ENCODE assay signal across 9 mouse cellular contexts in the genomic region with DNA sequence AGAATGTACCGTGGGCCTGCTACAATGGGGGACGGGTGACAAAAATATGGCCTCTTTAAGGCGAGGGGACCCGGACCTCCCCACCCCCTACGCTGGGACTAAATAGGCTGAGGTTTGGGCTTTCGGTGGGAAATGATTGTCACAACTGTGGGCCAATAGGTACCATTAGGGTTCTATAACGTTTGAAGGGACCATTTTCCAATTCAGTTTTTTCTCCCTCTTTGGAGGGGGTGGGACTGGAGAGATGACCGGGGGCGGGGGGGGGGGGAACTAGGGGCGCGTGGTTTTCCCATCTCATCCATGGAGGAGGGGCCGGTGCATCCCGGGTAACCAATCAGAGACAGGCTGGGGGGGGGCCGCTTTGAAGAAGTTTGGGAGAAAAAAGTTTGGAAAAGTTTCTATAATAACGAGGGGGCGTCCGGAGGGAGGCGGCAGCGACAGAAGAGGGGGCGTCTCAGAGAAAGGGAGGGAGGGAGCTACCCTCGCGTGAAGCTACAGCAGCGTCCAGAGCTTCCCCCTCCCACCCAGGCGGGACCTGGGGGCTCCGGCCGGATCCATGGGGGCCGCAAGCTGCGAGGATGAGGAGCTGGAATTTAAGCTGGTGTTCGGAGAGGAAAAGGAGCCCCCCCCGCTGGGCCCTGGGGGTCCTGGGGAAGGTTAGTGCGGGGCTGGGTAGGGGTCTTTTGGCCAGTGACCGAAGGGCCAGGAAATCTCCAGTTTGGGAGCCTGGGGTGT. TPM values are rescaled to one million over a fixed set of nuclear protein-coding genes. Genes with fewer than 3 reads are reported as not detected.
DNase-seq lines count a peak whose midpoint lies in the region; ATAC-seq and TF ChIP-seq lines count a peak whose summit lies in the region.
"Had no signal": no experiment of that assay in that cellular context is flagged by ENCODE, and none has a peak within 500 bp of the region (broad histone marks: within the 10 kb centered on the region; RNA-seq: fewer than 3 reads in every experiment).

No protein-coding gene starts in this region.

- no peak for TF ChIP-seq POLR2A in olfactory bulb, adult 2 months (IDR thresholded peaks at IDR 0.05; ENCODE audit: insufficient read depth, low read depth, low read length)

- no peak for ATAC-seq in forebrain, postnatal 0 days
- 0 out of 2 replicates have a peak, but pooled peaks have one; percentile 18 for ATAC-seq in hindbrain, embryonic 14.5 days (ENCODE audit: low FRiP score)
- ATAC-seq in liver, embryonic 15.5 days (ENCODE audit: insufficient read depth) = no peak

- peak; percentile 51 for DNase-seq in adrenal gland, adult 2 months
- peak; percentile 15 for DNase-seq in forebrain, postnatal 0 days
- DNase-seq in hindbrain, embryonic 14.5 days (ENCODE audit: low spot score) = peak; percentile 32
- no peak for DNase-seq in cerebellum, adult 18-20 months
- DNase-seq in frontal cortex, adult 2 months (ENCODE audit: extremely low spot score in 1 of 2, low spot score in 1 of 2) = no peak

- H3K27ac ChIP-seq in forebrain, postnatal 0 days (ENCODE audit: low read depth, low read length) = peak overlapping the region; percentile 57
- H3K27ac ChIP-seq in hindbrain, embryonic 14.5 days = peak overlapping the region; percentile 73
- no peak overlapping the region for H3K27ac ChIP-seq in liver, embryonic 15.5 days (replicated peaks)
- H3K27ac ChIP-seq in olfactory bulb, adult 2 months (ENCODE audit: insufficient read depth, low read depth, low read length) = no peak overlapping the region

- H3K36me3 ChIP-seq in E14TG2a.4 (ENCODE audit: insufficient read depth, low read length) = peaks cover 31% of the 10 kb centered on the region
- no peaks in the 10 kb centered on the region for H3K36me3 ChIP-seq in forebrain, postnatal 0 days (ENCODE audit: insufficient read depth)
- no peaks in the 10 kb centered on the region for H3K36me3 ChIP-seq in hindbrain, embryonic 14.5 days (replicated peaks; ENCODE audit: control insufficient read depth, insufficient read depth)
- H3K36me3 ChIP-seq in liver, embryonic 15.5 days (replicated peaks) = no peaks in the 10 kb centered on the region

- 1% methylated on average over 30 of the region's 32 CpGs for WGBS in forebrain, postnatal 0 days
- WGBS in hindbrain, embryonic 14.5 days = under 1% methylated on average over 32 of the region's 32 CpGs
- WGBS in liver, embryonic 15.5 days (ENCODE audit: insufficient replicate concordance) = 7% methylated on average over 32 of the region's 32 CpGs
- WGBS in olfactory bulb, adult 2 months = 7% methylated on average over 32 of the region's 32 CpGs

- peaks cover 23% of the 10 kb centered on the region for H3K27me3 ChIP-seq in E14TG2a.4 (ENCODE audit: insufficient read depth, low read length)
- no peaks in the 10 kb centered on the region for H3K27me3 ChIP-seq in forebrain, postnatal 0 days (ENCODE audit: insufficient read depth, low read length)
- H3K27me3 ChIP-seq in hindbrain, embryonic 14.5 days (ENCODE audit: control insufficient read depth, insufficient read depth, low read length) = peaks cover 20% of the 10 kb centered on the region
- peaks cover 86% of the 10 kb centered on the region for H3K27me3 ChIP-seq in liver, embryonic 15.5 days

- no peaks in the 10 kb centered on the region for H3K9me3 ChIP-seq in E14TG2a.4 (ENCODE audit: low read length)
- no peaks in the 10 kb centered on the region for H3K9me3 ChIP-seq in forebrain, postnatal 0 days (ENCODE audit: low read length)
- H3K9me3 ChIP-seq in hindbrain, embryonic 14.5 days (ENCODE audit: control insufficient read depth, low read length) = no peaks in the 10 kb centered on the region
- no peaks in the 10 kb centered on the region for H3K9me3 ChIP-seq in liver, embryonic 15.5 days (replicated peaks)
- H3K9me3 ChIP-seq: megakaryocyte, embryonic 14.5 days had no signal

- H3K4me2 ChIP-seq in forebrain, postnatal 0 days (ENCODE audit: low read depth) = peak overlapping the region; percentile 98
- peak overlapping the region; percentile 63 for H3K4me2 ChIP-seq in hindbrain, embryonic 14.5 days (replicated peaks)
- peak overlapping the region; percentile 76 for H3K4me2 ChIP-seq in liver, embryonic 15.5 days

- peak overlapping the region; percentile 55 for H3K9ac ChIP-seq in forebrain, postnatal 0 days
- peak overlapping the region; percentile 60 for H3K9ac ChIP-seq in hindbrain, embryonic 14.5 days
- H3K9ac ChIP-seq in liver, embryonic 15.5 days = no peak overlapping the region

- peaks cover 76% of the 10 kb centered on the region for H3K4me1 ChIP-seq in E14TG2a.4 (replicated peaks; ENCODE audit: low read depth, low read length)
- peaks cover 23% of the 10 kb centered on the region; the same call in 1 of the 2 replicates for H3K4me1 ChIP-seq in forebrain, postnatal 0 days (ENCODE audit: insufficient read depth)
- H3K4me1 ChIP-seq in hindbrain, embryonic 14.5 days (replicated peaks; ENCODE audit: control insufficient read depth, insufficient read depth, low read length) = peaks cover 19% of the 10 kb centered on the region
- peaks cover 23% of the 10 kb centered on the region for H3K4me1 ChIP-seq in liver, embryonic 15.5 days (replicated peaks)
- H3K4me1 ChIP-seq in olfactory bulb, adult 2 months (ENCODE audit: control insufficient read depth, insufficient read depth, low read length) = peaks cover 31% of the 10 kb centered on the region

- TF ChIP-seq CTCF in E14TG2a.4 (conservative IDR thresholded peaks at IDR 0.05; ENCODE audit: low read length) = no peak
- TF ChIP-seq CTCF in forebrain, postnatal 0 days (IDR thresholded peaks at IDR 0.05; ENCODE audit: low read depth) = no peak
- TF ChIP-seq CTCF in olfactory bulb, adult 2 months (IDR thresholded peaks at IDR 0.05; ENCODE audit: insufficient read depth, low read depth, low read length) = 0 out of 2 replicates have a peak, but pooled peaks have one; percentile 3

- H3K4me3 ChIP-seq in E14TG2a.4 (replicated peaks; ENCODE audit: low read length) = peak overlapping the region; percentile 84
- H3K4me3 ChIP-seq in forebrain, postnatal 0 days (ENCODE audit: low read depth, low read length) = peak overlapping the region; percentile 45
- peak overlapping the region; percentile 43 for H3K4me3 ChIP-seq in hindbrain, embryonic 14.5 days (replicated peaks; ENCODE audit: low read length)
- peak overlapping the region; percentile 26 for H3K4me3 ChIP-seq in liver, embryonic 15.5 days (replicated peaks)
- peak overlapping the region; percentile 36 for H3K4me3 ChIP-seq in olfactory bulb, adult 2 months (ENCODE audit: insufficient read depth, low read depth, low read length)

RNA-seq across cellular contexts. Expression of gene Nfatc4, which starts 1.7 kb away (rescaled TPM):
- 10 to 100 TPM; 17.9 to 21.9 TPM for total RNA-seq in adrenal gland, adult 2 months (2021)
- 50.5 and 58.1 TPM in 2 replicates for polyA plus RNA-seq in adrenal gland, adult 2 months (2012; rRNA removed)
- total RNA-seq in forebrain, postnatal 0 days (2014; rRNA removed) = 6.0 and 11.9 TPM in 2 replicates
- 3.2 and 3.9 TPM in 2 replicates for polyA plus RNA-seq in forebrain, postnatal 0 days (2015; fragmentation: Nextera tagmentation; extraction: Ambion mirVana)
- polyA plus RNA-seq in hindbrain, embryonic 14.5 days (2014; fragmentation: Nextera tagmentation; extraction: Ambion mirVana) = 9.4 and 10.1 TPM in 2 replicates
- polyA plus RNA-seq in liver, embryonic 15.5 days (2015; fragmentation: Nextera tagmentation; extraction: Ambion mirVana) = 0.67 and 0.86 TPM in 2 replicates
- not detected in 2 replicates for polyA plus RNA-seq in olfactory bulb, adult 2 months (2012; ENCODE audit: insufficient read depth, insufficient read length, low replicate concordance, missing spikeins)
- 1.5 and 2.7 TPM in 2 replicates for polyA plus RNA-seq in frontal cortex, adult 2 months (2012; rRNA removed)

RNA-seq across cellular contexts. Expression of gene Nynrin, which starts 29.2 kb away (rescaled TPM):
- total RNA-seq in adrenal gland, adult 2 months (2021) = 10 to 100 TPM in 1 of 2 experiments, 1 to 10 TPM in 1; 7.2 to 16.1 TPM
- 5.1 and 5.3 TPM in 2 replicates for polyA plus RNA-seq in adrenal gland, adult 2 months (2012; rRNA removed)
- 24.2 and 28.5 TPM in 2 replicates for total RNA-seq in forebrain, postnatal 0 days (2014; rRNA removed)
- polyA plus RNA-seq in forebrain, postnatal 0 days (2015; fragmentation: Nextera tagmentation; extraction: Ambion mirVana) = 4.4 and 5.5 TPM in 2 replicates
- polyA plus RNA-seq in hindbrain, embryonic 14.5 days (2014; fragmentation: Nextera tagmentation; extraction: Ambion mirVana) = 10.8 and 11.7 TPM in 2 replicates
- polyA plus RNA-seq in liver, embryonic 15.5 days (2015; fragmentation: Nextera tagmentation; extraction: Ambion mirVana) = 2.0 and 2.1 TPM in 2 replicates
- not detected in 2 replicates for polyA plus RNA-seq in olfactory bulb, adult 2 months (2012; ENCODE audit: insufficient read depth, insufficient read length, low replicate concordance, missing spikeins)
- 3.8 and 4.3 TPM in 2 replicates for polyA plus RNA-seq in frontal cortex, adult 2 months (2012; rRNA removed)

RNA-seq across cellular contexts. Expression of gene Ripk3, which starts 36.0 kb away (rescaled TPM):
- 1 to 10 TPM; 3.3 to 3.7 TPM for total RNA-seq in adrenal gland, adult 2 months (2021)
- polyA plus RNA-seq in adrenal gland, adult 2 months (2012; rRNA removed) = 6.2 and 6.4 TPM in 2 replicates
- total RNA-seq in forebrain, postnatal 0 days (2014; rRNA removed) = 0.46 and 0.90 TPM in 2 replicates
- 0.86 and 2.0 TPM in 2 replicates for polyA plus RNA-seq in forebrain, postnatal 0 days (2015; fragmentation: Nextera tagmentation; extraction: Ambion mirVana)
- polyA plus RNA-seq in hindbrain, embryonic 14.5 days (2014; fragmentation: Nextera tagmentation; extraction: Ambion mirVana) = 1.8 and 2.9 TPM in 2 replicates
- 16.9 and 19.7 TPM in 2 replicates for polyA plus RNA-seq in liver, embryonic 15.5 days (2015; fragmentation: Nextera tagmentation; extraction: Ambion mirVana)
- polyA plus RNA-seq in olfactory bulb, adult 2 months (2012; ENCODE audit: insufficient read depth, insufficient read length, low replicate concordance, missing spikeins) = not detected in 2 replicates
- 0.67 and 0.68 TPM in 2 replicates for polyA plus RNA-seq in frontal cortex, adult 2 months (2012; rRNA removed)

RNA-seq across cellular contexts. Expression of gene Adcy4, which starts 40.8 kb away (rescaled TPM):
- total RNA-seq in adrenal gland, adult 2 months (2021) = 10 to 100 TPM in 1 of 2 experiments, 1 to 10 TPM in 1; 9.8 to 12.5 TPM
- polyA plus RNA-seq in adrenal gland, adult 2 months (2012; rRNA removed) = 17.1 and 21.0 TPM in 2 replicates
- 1.6 and 3.6 TPM in 2 replicates for total RNA-seq in forebrain, postnatal 0 days (2014; rRNA removed)
- 1.6 and 1.7 TPM in 2 replicates for polyA plus RNA-seq in forebrain, postnatal 0 days (2015; fragmentation: Nextera tagmentation; extraction: Ambion mirVana)
- polyA plus RNA-seq in hindbrain, embryonic 14.5 days (2014; fragmentation: Nextera tagmentation; extraction: Ambion mirVana) = 5.0 and 5.8 TPM in 2 replicates
- 1.4 and 1.9 TPM in 2 replicates for polyA plus RNA-seq in liver, embryonic 15.5 days (2015; fragmentation: Nextera tagmentation; extraction: Ambion mirVana)
- polyA plus RNA-seq in olfactory bulb, adult 2 months (2012; ENCODE audit: insufficient read depth, insufficient read length, low replicate concordance, missing spikeins) = not detected in 2 replicates
- polyA plus RNA-seq in frontal cortex, adult 2 months (2012; rRNA removed) = 4.0 and 4.3 TPM in 2 replicates

RNA-seq across cellular contexts. Expression of gene Ltb4r1, which starts 58.9 kb away (rescaled TPM):
- total RNA-seq in adrenal gland, adult 2 months (2021) = under 1 TPM in 1 of 2 experiments, not detected in 1; 0.76 TPM
- 1.4 and 1.7 TPM in 2 replicates for polyA plus RNA-seq in adrenal gland, adult 2 months (2012; rRNA removed)
- total RNA-seq in forebrain, postnatal 0 days (2014; rRNA removed) = 0.38 and 0.48 TPM in 2 replicates
- 0.90 and 0.99 TPM in 2 replicates for polyA plus RNA-seq in forebrain, postnatal 0 days (2015; fragmentation: Nextera tagmentation; extraction: Ambion mirVana)
- polyA plus RNA-seq in hindbrain, embryonic 14.5 days (2014; fragmentation: Nextera tagmentation; extraction: Ambion mirVana) = 0.20 TPM in 1 of 2 replicates, not detected in the other
- 14.0 and 14.5 TPM in 2 replicates for polyA plus RNA-seq in liver, embryonic 15.5 days (2015; fragmentation: Nextera tagmentation; extraction: Ambion mirVana)
- polyA plus RNA-seq in olfactory bulb, adult 2 months (2012; ENCODE audit: insufficient read depth, insufficient read length, low replicate concordance, missing spikeins) = not detected in 2 replicates
- polyA plus RNA-seq in frontal cortex, adult 2 months (2012; rRNA removed) = 0.11 and 0.14 TPM in 2 replicates

Comparison
In these comparisons a context has a peak if more than half of its experiments do, and no peak if none do; other contexts are left out.
1. H3K4me3 ChIP-seq: peak in every context shown above with its lines; median percentile 84 in E14TG2a.4; 45 in forebrain, postnatal 0 days; 43 in hindbrain, embryonic 14.5 days; 36 in olfactory bulb, adult 2 months; 26 in liver, embryonic 15.5 days.
2. DNase-seq: peak in adrenal gland, adult 2 months (single experiment), forebrain, postnatal 0 days (single experiment) and hindbrain, embryonic 14.5 days (single experiment); none in cerebellum, adult 18-20 months (0 of 2) and frontal cortex, adult 2 months (0 of 2).
3. H3K27ac ChIP-seq: peak in forebrain, postnatal 0 days (single experiment) and hindbrain, embryonic 14.5 days (single experiment); none in liver, embryonic 15.5 days (single experiment) and olfactory bulb, adult 2 months (single experiment).
4. Peak in every context shown above with its lines, with median percentiles within 50 percentile points of each other: H3K4me2 ChIP-seq.